Mouse (Mus musculus) G1E (cell line): ENCODE results near the gene Ptrh2. TPM values are rescaled to one million over a fixed set of nuclear protein-coding genes. Genes with fewer than 3 reads are reported as not detected.

Experiments
- ATAC-seq: 2 replicates; pipeline ENCODE4 v1.8.0; 2016; ENCODE audit warnings: mild to moderate bottlenecking; ENCODE audit not compliant: insufficient number of reproducible peaks, poor library complexity, low FRiP score, severe bottlenecking; ENCODE audit errors: extremely low read depth
- DNase-seq: peaks from one replicate; pipeline ENCODE4 v3.0.0; 2012; ENCODE audit warnings: low spot score
- H3K27me3 ChIP-seq: 2 replicates; pipeline ENCODE4 v1.6.1; 2012; ENCODE audit warnings: mild to moderate bottlenecking, low read length, inconsistent platforms; ENCODE audit not compliant: insufficient read depth
- H3K36me3 ChIP-seq: replicated peaks from 2 replicates; pipeline ENCODE3; 2012; ENCODE audit warnings: mild to moderate bottlenecking, inconsistent platforms
- H3K4me1 ChIP-seq: 2 replicates; pipeline ENCODE4 v1.6.1; 2012; ENCODE audit warnings: low read depth, low read length, inconsistent platforms, mixed read lengths; ENCODE audit not compliant: insufficient read depth
- H3K4me3 ChIP-seq: 2 replicates; pipeline ENCODE4 v1.5.1; 2012; ENCODE audit warnings: low read depth, mild to moderate bottlenecking, inconsistent platforms, low read length, moderate library complexity, mixed read lengths
- H3K9me3 ChIP-seq: replicated peaks from 2 replicates; pipeline ENCODE4 v1.6.1; 2012; ENCODE audit warnings: inconsistent platforms
- CTCF ChIP-seq: IDR thresholded peaks from 2 replicates; pipeline ENCODE4 v1.5.1; 2012; ENCODE audit warnings: low read depth, low read length, inconsistent platforms, mixed read lengths
- GATA1 ChIP-seq: IDR thresholded peaks from 2 replicates; pipeline ENCODE4 v1.6.1; 2012; ENCODE audit warnings: borderline replicate concordance, low read length, inconsistent platforms, mixed read lengths
- GATA2 ChIP-seq: IDR thresholded peaks from 2 replicates; pipeline ENCODE4 v1.6.1; 2012; ENCODE audit warnings: low read depth, low read length, inconsistent platforms, borderline replicate concordance
- POLR2AphosphoS5 ChIP-seq: IDR thresholded peaks from 2 replicates; pipeline ENCODE4 v1.6.1; 2012; ENCODE audit warnings: low read depth, low read length, inconsistent platforms; ENCODE audit not compliant: insufficient replicate concordance
- TAL1 ChIP-seq: conservative IDR thresholded peaks from 2 replicates; pipeline ENCODE4 v1.6.1; 2012; ENCODE audit warnings: low read depth, low read length, inconsistent platforms, mixed read lengths
- polyA plus RNA-seq: library from polyadenylated mRNA; stranded (reverse); fragments of >175 nt; gene quantifications from 2 replicates; pipeline ENCODE4 v1.2.3, GENCODE M21; 2012
- total RNA-seq, 2 experiments: library from RNA; stranded (forward) in 1 of 2; stranded (reverse) in 1 of 2; fragments of 200-1000 nt in 1 of 2; fragments of >200 nt in 1 of 2; fragmentation: Nextera tagmentation in 1 of 2; gene quantifications; 2 replicates each; pipeline ENCODE4 v1.2.3; 2014 to 2017

Gene Ptrh2
- total and polyA plus RNA-seq, 3 experiments, result 1.7 to 41.0 (median 29.6) TPM

DNA sequence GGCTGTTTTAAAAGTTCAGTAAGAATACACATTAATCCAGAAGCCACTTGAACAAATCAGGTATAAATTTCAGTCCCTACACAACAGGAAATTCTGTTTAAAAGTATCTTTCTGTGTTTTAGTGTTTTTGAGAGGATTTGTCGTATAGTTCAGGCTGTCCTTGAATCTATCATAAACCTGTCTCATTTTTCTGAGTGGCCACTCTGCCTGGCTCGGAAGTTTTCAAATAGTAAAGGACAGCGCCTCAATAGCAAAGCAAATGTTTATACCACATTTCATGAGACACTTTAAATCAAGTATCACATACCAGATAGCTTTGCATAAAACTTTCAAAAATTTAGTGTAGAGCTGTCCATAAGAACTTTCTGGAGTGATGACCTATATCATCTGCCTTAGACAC is 34.6 kb downstream of the Ptrh2 start:
- ATAC-seq, result no peak
- no peaks in the 10 kb centered on the region for H3K9me3 ChIP-seq
- no peaks in the 10 kb centered on the region for H3K27me3 ChIP-seq
- H3K4me1 ChIP-seq, result peaks cover 3% of the 10 kb centered on the region; the same call in 1 of the 2 replicates
- H3K36me3 ChIP-seq, result peaks cover 83% of the 10 kb centered on the region
- TF ChIP-seq GATA2 (no peak), CTCF (no peak), POLR2AphosphoS5 (no peak), GATA1 (no peak)
- no peak overlapping the region for H3K4me3 ChIP-seq
- DNase-seq, result no peak

DNA sequence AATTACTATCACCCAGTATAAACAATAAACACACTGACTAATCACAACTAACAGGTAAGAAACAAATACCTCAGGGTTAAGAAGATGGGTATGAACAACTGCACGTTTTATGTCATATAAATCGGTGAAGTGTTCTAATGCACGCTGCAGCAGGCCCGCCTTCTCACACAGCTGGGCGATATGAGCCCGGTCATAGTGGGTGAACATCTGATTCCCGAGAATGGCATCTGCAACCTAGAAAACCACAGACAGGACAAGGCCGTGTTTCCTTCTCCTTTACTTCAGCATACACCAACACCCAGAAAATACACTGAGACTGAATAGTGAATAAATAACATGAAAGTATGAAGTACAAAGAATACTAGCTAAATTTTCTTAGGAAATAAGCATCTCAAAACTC is 35.6 kb downstream of the Ptrh2 start:
- H3K9me3 ChIP-seq, result no peaks in the 10 kb centered on the region
- H3K27me3 ChIP-seq, result no peaks in the 10 kb centered on the region
- no peak for TF ChIP-seq CTCF
- TF ChIP-seq TAL1, result no peak
- no peak for TF ChIP-seq POLR2AphosphoS5
- no peak for TF ChIP-seq GATA1
- no peak for TF ChIP-seq GATA2
- no peak for ATAC-seq
- DNase-seq, result no peak
- peaks cover 2% of the 10 kb centered on the region; the same call in 1 of the 2 replicates for H3K4me1 ChIP-seq
- H3K36me3 ChIP-seq, result peaks cover 85% of the 10 kb centered on the region
- H3K4me3 ChIP-seq, result no peak overlapping the region

DNA sequence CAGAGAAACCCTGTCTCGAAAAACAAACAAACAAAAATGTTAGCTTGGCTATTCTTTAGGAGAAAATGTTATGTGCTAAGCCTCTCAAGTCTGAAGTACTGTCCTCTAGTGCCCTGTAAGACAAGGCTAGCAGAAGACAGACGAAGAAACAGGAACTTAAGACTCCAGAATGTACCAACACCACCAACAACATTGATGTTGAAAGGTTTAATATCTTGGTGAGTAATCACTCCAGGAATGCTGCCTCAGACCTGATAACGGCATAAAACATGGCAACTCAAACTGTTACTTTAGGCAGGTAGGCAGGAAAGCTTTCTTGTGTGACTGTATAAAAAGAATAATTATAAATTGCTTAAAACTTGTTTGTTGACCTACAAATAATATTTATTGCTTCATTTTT is 40.2 kb downstream of the Ptrh2 start:
- H3K36me3 ChIP-seq, result peaks cover 80% of the 10 kb centered on the region
- ATAC-seq (no peak), DNase-seq (no peak)
- no peaks in the 10 kb centered on the region for H3K27me3 ChIP-seq
- no peaks in the 10 kb centered on the region for H3K9me3 ChIP-seq
- peaks cover 3% of the 10 kb centered on the region; the same call in 1 of the 2 replicates for H3K4me1 ChIP-seq
- TF ChIP-seq TAL1 (no peak), POLR2AphosphoS5 (no peak), CTCF (no peak), GATA2 (no peak), GATA1 (no peak)
- H3K4me3 ChIP-seq, result no peak overlapping the region

DNA sequence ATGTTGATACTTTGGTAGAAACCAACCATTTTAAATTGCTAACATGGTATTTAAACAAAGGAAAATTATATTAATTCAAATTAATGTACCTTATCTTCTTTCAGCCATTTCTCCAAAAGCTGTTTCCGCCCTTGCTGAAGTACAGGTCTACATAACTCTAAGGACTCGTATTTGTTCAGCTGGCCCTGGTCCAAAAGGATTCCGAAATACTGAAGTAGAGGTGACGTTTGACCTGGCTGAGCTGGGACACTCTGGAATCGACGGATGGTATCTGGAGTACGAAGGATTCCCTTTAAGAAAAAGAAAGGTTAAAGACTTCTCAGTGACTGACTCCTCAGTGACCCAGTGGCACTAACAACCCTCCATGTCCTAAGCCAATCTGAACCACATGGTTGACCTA is 41.2 kb downstream of the Ptrh2 start:
- no peaks in the 10 kb centered on the region for H3K9me3 ChIP-seq
- no peak for DNase-seq
- H3K4me1 ChIP-seq, result peaks cover 3% of the 10 kb centered on the region; the same call in 1 of the 2 replicates
- peaks cover 78% of the 10 kb centered on the region for H3K36me3 ChIP-seq
- TF ChIP-seq TAL1, result no peak
- no peak for TF ChIP-seq POLR2AphosphoS5
- no peak for TF ChIP-seq CTCF
- no peak for TF ChIP-seq GATA1
- no peak overlapping the region for H3K4me3 ChIP-seq
- no peak for ATAC-seq
- H3K27me3 ChIP-seq, result no peaks in the 10 kb centered on the region

DNA sequence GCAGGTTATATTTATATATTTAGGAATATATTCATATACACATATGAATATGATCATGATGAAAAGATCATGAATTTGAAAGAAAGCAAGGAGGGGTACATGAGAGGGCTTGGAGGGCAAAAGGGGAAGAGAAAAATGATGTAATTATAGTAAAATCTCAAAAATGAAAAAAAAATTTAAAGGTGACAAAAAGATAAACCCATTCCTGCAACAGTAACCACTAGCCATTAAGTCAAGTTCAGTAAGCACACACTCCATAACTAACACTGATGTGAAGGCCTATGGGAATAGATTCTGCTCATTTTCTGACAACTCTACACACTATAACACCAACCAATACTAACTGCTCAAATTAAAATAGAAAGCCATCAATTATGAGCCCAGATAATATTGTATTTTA is 41.8 kb downstream of the Ptrh2 start:
- Histone ChIP-seq H3K4me1 (peaks cover 3% of the 10 kb centered on the region; the same call in 1 of the 2 replicates), H3K27me3 (no peaks in the 10 kb centered on the region), H3K4me3 (no peak overlapping the region), H3K36me3 (peaks cover 78% of the 10 kb centered on the region), H3K9me3 (no peaks in the 10 kb centered on the region)
- no peak for DNase-seq
- no peak for ATAC-seq
- TF ChIP-seq POLR2AphosphoS5 (no peak), CTCF (no peak), GATA2 (no peak), TAL1 (no peak), GATA1 (no peak)

DNA sequence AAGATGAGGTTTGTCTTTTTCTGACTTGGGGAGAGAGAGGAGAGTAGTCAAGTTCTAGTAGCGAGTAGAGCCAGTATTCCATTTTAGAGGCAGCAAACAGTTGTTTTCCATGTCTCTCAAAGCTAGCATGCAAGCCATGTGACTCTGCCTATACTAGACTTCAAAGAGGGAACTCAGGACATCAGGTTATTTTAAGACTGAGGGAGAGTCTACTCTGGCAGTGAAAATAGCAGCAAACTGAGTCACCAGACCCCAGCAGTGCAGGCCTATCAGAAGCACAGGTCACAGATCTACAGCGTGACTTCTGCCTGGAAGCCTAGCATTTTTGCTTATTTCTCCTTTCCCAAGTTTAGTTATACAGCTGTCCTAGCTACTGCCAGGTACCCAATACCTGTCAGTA is 47.7 kb downstream of the Ptrh2 start:
- H3K36me3 ChIP-seq, result peaks cover 80% of the 10 kb centered on the region
- no peak overlapping the region for H3K4me3 ChIP-seq
- DNase-seq (no peak), ATAC-seq (no peak)
- H3K4me1 ChIP-seq, result peaks cover 3% of the 10 kb centered on the region; the same call in 1 of the 2 replicates
- no peaks in the 10 kb centered on the region for H3K9me3 ChIP-seq
- TF ChIP-seq GATA1 (no peak), GATA2 (no peak), TAL1 (no peak), CTCF (no peak), POLR2AphosphoS5 (no peak)
- H3K27me3 ChIP-seq, result no peaks in the 10 kb centered on the region
